Mouse (Mus musculus) right cerebral cortex, postnatal 10 days (tissue): Measurements from ENCODE around the gene Sgpp2.

Experiments
- DNase-seq, 2 experiments: peaks; one replicate each; pipeline ENCODE4 v3.0.0; 2021; ENCODE audit warnings: low spot score in 2 of 2

The Sgpp2 gene

GRCm38 (mm10) chr1:78451070-78451854, 141.1 kb downstream of the Sgpp2 start:
- no peak for DNase-seq

- DNase-seq = no peak
Observed at GRCm38 (mm10) chr1:78452544-78452943, 142.4 kb downstream of the Sgpp2 start.

- DNase-seq = no peak
Observed at GRCm38 (mm10) chr1:78453886-78454285, 143.7 kb downstream of the Sgpp2 start.

GRCm38 (mm10) chr1:78454659-78455058, 144.5 kb downstream of the Sgpp2 start:
- peak; percentile 57 to 67 for DNase-seq
